Mouse (Mus musculus) hindbrain, embryonic 15.5 days (tissue): ENCODE data around the gene Alkbh6. TPM values are rescaled to one million over a fixed set of nuclear protein-coding genes. Genes with fewer than 3 reads are reported as not detected.

Source experiments
- ATAC-seq: fragments of 200-750 bp; cut with Nextera tagmentation; 2 replicates; pipeline ENCODE4 v1.8.0; 2017; ENCODE audit warnings: low read depth, moderate number of reproducible peaks, moderate TSS enrichment; ENCODE audit not compliant: low FRiP score
- H3K27ac ChIP-seq: fragments of 300-500 bp; sonication (generic); replicated peaks from 2 replicates; pipeline ENCODE4 v1.5.1; 2015; ENCODE audit warnings: mild to moderate bottlenecking, inconsistent platforms
- H3K27me3 ChIP-seq: fragments of 300-500 bp; sonication (generic); 2 replicates; pipeline ENCODE4 v1.6.1; 2015; ENCODE audit warnings: control low read depth, inconsistent platforms
- H3K36me3 ChIP-seq: fragments of 300-500 bp; sonication (generic); 2 replicates; pipeline ENCODE4 v1.6.1; 2015; ENCODE audit warnings: control low read depth, inconsistent platforms
- H3K4me1 ChIP-seq: fragments of 300-500 bp; sonication (generic); replicated peaks from 2 replicates; pipeline ENCODE4 v1.6.1; 2015; ENCODE audit warnings: control low read depth, inconsistent platforms
- H3K4me2 ChIP-seq: fragments of 300-500 bp; sonication (generic); 2 replicates; pipeline ENCODE4 v1.6.1; 2015; ENCODE audit warnings: moderate library complexity, mild to moderate bottlenecking, inconsistent platforms
- H3K4me3 ChIP-seq: fragments of 300-500 bp; sonication (generic); 2 replicates; pipeline ENCODE4 v1.5.1; 2015; ENCODE audit warnings: mild to moderate bottlenecking, inconsistent platforms
- H3K9ac ChIP-seq: fragments of 300-500 bp; sonication (generic); 2 replicates; pipeline ENCODE4 v1.6.1; 2015; ENCODE audit warnings: inconsistent platforms
- H3K9me3 ChIP-seq: fragments of 300-500 bp; sonication (generic); 2 replicates; pipeline ENCODE4 v1.6.1; 2016; ENCODE audit warnings: control low read depth, inconsistent platforms
- WGBS: fragments of 180-500 bp; shearing (Covaris S2); methylation state at CpG from one replicate; pipeline ENCODE4 v1.1.7; 2015; 5-methylcytosine and 5-hydroxymethylcytosine counted together
- polyA plus RNA-seq: library from polyadenylated mRNA; unstranded; fragments of >200 nt; fragmentation: Nextera tagmentation; extraction: Ambion mirVana; gene quantifications from 2 replicates; pipeline ENCODE4 v1.2.1, GENCODE M21; 2015

Alkbh6 gene
- polyA plus RNA-seq, 1 experiment from 2014 or later: 135 TPM

- Histone ChIP-seq H3K4me2 (peak overlapping the region; percentile 83), H3K27me3 (0 out of 2 replicates have a peak, but pooled peaks cover 4% of the 10 kb centered on the region), H3K4me3 (peak overlapping the region; percentile 71), H3K36me3 (peaks cover 2% of the 10 kb centered on the region), H3K9me3 (no peaks in the 10 kb centered on the region), H3K9ac (peak overlapping the region; percentile 89), H3K27ac (peak overlapping the region; percentile 63; the same call in 1 of the 2 replicates), H3K4me1 (peaks cover 53% of the 10 kb centered on the region)
- peak; percentile 44 for ATAC-seq
- 65% methylated on average over 6 of the region's 6 CpGs for WGBS
Observed at GRCm38 (mm10) chr7:30363344-30363738, 54.8 kb downstream of the Alkbh6 start.

Other genes starting within 250 kb of the Alkbh6 start
- gene Zfp82, start 235.8 kb upstream of the Alkbh6 start, polyA plus RNA-seq: 8.6 and 10.9 TPM in 2 replicates
- 1.9 and 4.0 TPM in 2 replicates for gene Gm26920, start 218.3 kb upstream of the Alkbh6 start, polyA plus RNA-seq
- gene Zfp566, start 218.2 kb upstream of the Alkbh6 start, polyA plus RNA-seq: 12.4 and 16.6 TPM in 2 replicates
- gene Zfp260, start 213.9 kb upstream of the Alkbh6 start, polyA plus RNA-seq: 73.8 and 85.0 TPM in 2 replicates
- 21.3 and 22.3 TPM in 2 replicates for gene Zfp382, start 186.8 kb upstream of the Alkbh6 start, polyA plus RNA-seq
- gene Zfp146, start 139.0 kb upstream of the Alkbh6 start, polyA plus RNA-seq: 10.5 and 11.6 TPM in 2 replicates
- gene Cox7a1, start 124.6 kb upstream of the Alkbh6 start, polyA plus RNA-seq: 5.2 and 7.1 TPM in 2 replicates
- 86.4 and 88.3 TPM in 2 replicates for gene Capns1, start 109.9 kb upstream of the Alkbh6 start, polyA plus RNA-seq
- gene Polr2i, start 76.8 kb upstream of the Alkbh6 start, polyA plus RNA-seq: 176 and 178 TPM in 2 replicates
- 430 and 435 TPM in 2 replicates for gene Tbcb, start 76.4 kb upstream of the Alkbh6 start, polyA plus RNA-seq
- gene Ovol3, start 73.0 kb upstream of the Alkbh6 start, polyA plus RNA-seq: not detected in 2 replicates
- gene Thap8, start 28.6 kb upstream of the Alkbh6 start, polyA plus RNA-seq: 0.52 and 0.88 TPM in 2 replicates
- gene Wdr62, start 28.3 kb upstream of the Alkbh6 start, polyA plus RNA-seq: 4.0 and 5.3 TPM in 2 replicates
- 88.4 and 120 TPM in 2 replicates for gene Clip3, start 17.0 kb upstream of the Alkbh6 start, polyA plus RNA-seq
- 17.1 and 19.1 TPM in 2 replicates for gene Syne4, start 6.1 kb downstream of the Alkbh6 start, polyA plus RNA-seq
- gene E130208F15Rik, start 13.0 kb downstream of the Alkbh6 start, polyA plus RNA-seq: 0.98 TPM in 1 of 2 replicates, not detected in the other
- 16.2 and 17.3 TPM in 2 replicates for gene Sdhaf1, start 15.2 kb downstream of the Alkbh6 start, polyA plus RNA-seq
- gene Lrfn3, start 54.1 kb downstream of the Alkbh6 start, polyA plus RNA-seq: 14.3 and 15.7 TPM in 2 replicates
- 28.9 and 39.1 TPM in 2 replicates for gene Tyrobp, start 105.0 kb downstream of the Alkbh6 start, polyA plus RNA-seq
- 0.53 and 0.56 TPM in 2 replicates for gene Hcst, start 111.1 kb downstream of the Alkbh6 start, polyA plus RNA-seq
- 2.4 and 2.9 TPM in 2 replicates for gene Nfkbid, start 113.0 kb downstream of the Alkbh6 start, polyA plus RNA-seq
- 674 and 762 TPM in 2 replicates for gene Aplp1, start 136.8 kb downstream of the Alkbh6 start, polyA plus RNA-seq
- gene Kirrel2, start 149.0 kb downstream of the Alkbh6 start, polyA plus RNA-seq: 4.7 and 7.3 TPM in 2 replicates
- gene Nphs1, start 149.6 kb downstream of the Alkbh6 start, polyA plus RNA-seq: 1.1 and 1.2 TPM in 2 replicates
- 0.36 TPM in 1 of 2 replicates, not detected in the other for gene Prodh2, start 184.9 kb downstream of the Alkbh6 start, polyA plus RNA-seq
- 101 and 135 TPM in 2 replicates for gene Arhgap33, start 226.3 kb downstream of the Alkbh6 start, polyA plus RNA-seq
- 11.1 and 13.2 TPM in 2 replicates for gene Hspb6, start 243.5 kb downstream of the Alkbh6 start, polyA plus RNA-seq
- 8.4 and 9.1 TPM in 2 replicates for gene Proser3, start 243.6 kb downstream of the Alkbh6 start, polyA plus RNA-seq